In genomic region chr1:152560477-152560876, GRCm38 (mm10) we compare ENCODE assay signal across 9 mouse cellular contexts.
DNase-seq lines count a peak whose midpoint lies in the region; ATAC-seq lines count a peak whose summit lies in the region.
"Had no signal": no experiment of that assay in that cellular context is flagged by ENCODE, and none has a peak within 500 bp of the region (broad histone marks: within the 10 kb centered on the region; RNA-seq: fewer than 3 reads in every experiment).

No protein-coding gene starts in this region.

- H3K27ac ChIP-seq in heart, embryonic 15.5 days = peak overlapping the region; percentile 60
- peak overlapping the region; percentile 32; the same call in 1 of the 2 replicates for H3K27ac ChIP-seq in stomach, embryonic 15.5 days
- H3K27ac ChIP-seq: neural tube, embryonic 12.5 days had no signal

- 64% methylated on average over 5 of the region's 5 CpGs for WGBS in heart, embryonic 15.5 days
- 63% methylated on average over 5 of the region's 5 CpGs for WGBS in stomach, embryonic 15.5 days

- no peak overlapping the region for H3K4me2 ChIP-seq in heart, embryonic 15.5 days
- no peak overlapping the region for H3K4me2 ChIP-seq in stomach, embryonic 15.5 days
- H3K4me2 ChIP-seq: neural tube, embryonic 12.5 days had no signal

- no peaks in the 10 kb centered on the region for H3K9me3 ChIP-seq in heart, embryonic 15.5 days (replicated peaks)
- no peaks in the 10 kb centered on the region for H3K9me3 ChIP-seq in stomach, embryonic 15.5 days
- H3K9me3 ChIP-seq: neural tube, embryonic 12.5 days had no signal

- no peak for ATAC-seq in heart, embryonic 15.5 days (replicated peaks; ENCODE audit: insufficient number of reproducible peaks, insufficient read depth, low FRiP score, low read depth)
- no peak for ATAC-seq in stomach, embryonic 15.5 days (ENCODE audit: insufficient read depth, low FRiP score, low read depth)

- H3K4me1 ChIP-seq in heart, embryonic 15.5 days (replicated peaks) = peaks cover 53% of the 10 kb centered on the region
- peaks cover 19% of the 10 kb centered on the region for H3K4me1 ChIP-seq in stomach, embryonic 15.5 days

- H3K36me3 ChIP-seq in heart, embryonic 15.5 days = peaks cover 4% of the 10 kb centered on the region; the same call in 1 of the 2 replicates
- no peaks in the 10 kb centered on the region for H3K36me3 ChIP-seq in stomach, embryonic 15.5 days
- H3K36me3 ChIP-seq: neural tube, embryonic 12.5 days had no signal

- H3K4me3 ChIP-seq in heart, embryonic 15.5 days = no peak overlapping the region
- H3K4me3 ChIP-seq in stomach, embryonic 15.5 days (replicated peaks) = no peak overlapping the region
- H3K4me3 ChIP-seq: neural tube, embryonic 12.5 days had no signal

- H3K9ac ChIP-seq in heart, embryonic 15.5 days = no peak overlapping the region
- H3K9ac ChIP-seq in stomach, embryonic 15.5 days = no peak overlapping the region
- H3K9ac ChIP-seq: neural tube, embryonic 12.5 days had no signal

- no peaks in the 10 kb centered on the region for H3K27me3 ChIP-seq in heart, embryonic 15.5 days
- H3K27me3 ChIP-seq in stomach, embryonic 15.5 days (replicated peaks) = no peaks in the 10 kb centered on the region
- H3K27me3 ChIP-seq: neural tube, embryonic 12.5 days had no signal

- DNase-seq in gastrocnemius, postnatal 10 days = peak; percentile 41
- DNase-seq in gastrocnemius, adult 18-20 months (ENCODE audit: low spot score) = no peak
- DNase-seq in brain, adult 2 months (ENCODE audit: low read depth, low spot score) = peak; percentile 26
- peak; percentile 33 to 36 for DNase-seq in layer of hippocampus, postnatal 36 days
- no peak for DNase-seq in adrenal gland, postnatal 4 days (ENCODE audit: low spot score in 2 of 2)
- DNase-seq in thymus, adult 18-20 months = no peak

Comparison
In these comparisons a context has a peak if more than half of its experiments do, and no peak if none do; other contexts are left out.
1. DNase-seq: peak in gastrocnemius, postnatal 10 days (single experiment), brain, adult 2 months (single experiment) and layer of hippocampus, postnatal 36 days (2 of 2); none in gastrocnemius, adult 18-20 months (single experiment), adrenal gland, postnatal 4 days (0 of 2) and thymus, adult 18-20 months (0 of 2).